Mouse (Mus musculus) adrenal gland, adult 10 weeks (tissue): ENCODE data around the gene 3300002I08Rik. TPM values are rescaled to one million over a fixed set of nuclear protein-coding genes. Genes with fewer than 3 reads are reported as not detected.

Experiments
- polyA plus RNA-seq: library from polyadenylated mRNA; stranded (reverse); fragments of 350-450 nt; fragmentation: Illumina TruSeq; extraction: RNeasy Lipid Tissue Mini Kit (QIAGEN cat#74804); gene quantifications from one replicate; pipeline ENCODE4 v1.2.3, GENCODE M21; 2014; ENCODE audit warnings: low read depth, low replicate concordance

Gene 3300002I08Rik
- 12.9 TPM for polyA plus RNA-seq

GRCm38 (mm10) chr2:150362113-150362877, at the start of gene 3300002I08Rik:
Gene 3300002I08Rik (minus strand): TSS chr2:150362765.

GRCm38 (mm10) chr2:150323402-150323801, 39.2 kb downstream of the 3300002I08Rik start, which contains the start of gene Gm10130:
Gene Gm10130 (plus strand): TSS chr2:150323702.

Other genes with a start within 250 kb of the 3300002I08Rik start
- gene Zfp120, start 226.1 kb downstream of the 3300002I08Rik start, polyA plus RNA-seq, result 42.2 TPM
- gene Gm10770, start 183.1 kb downstream of the 3300002I08Rik start, polyA plus RNA-seq, result not detected
- gene Gm14139, start 181.0 kb downstream of the 3300002I08Rik start, polyA plus RNA-seq, result 1.6 TPM
- gene Zfp937, start 144.7 kb downstream of the 3300002I08Rik start, polyA plus RNA-seq, result 26.8 TPM
- gene Gm21994, start 107.2 kb downstream of the 3300002I08Rik start, polyA plus RNA-seq, result 43.8 TPM
- 0.93 TPM for gene Gm14124, start 105.2 kb downstream of the 3300002I08Rik start, polyA plus RNA-seq
- 7.2 TPM for gene Gm10130, start 39.1 kb downstream of the 3300002I08Rik start, polyA plus RNA-seq
- gene Zfp442, start 88.7 kb upstream of the 3300002I08Rik start, polyA plus RNA-seq, result 22.2 TPM
- gene Zfp345, start 122.3 kb upstream of the 3300002I08Rik start, polyA plus RNA-seq, result 2.6 TPM
- not detected for gene Cst7, start 207.7 kb upstream of the 3300002I08Rik start, polyA plus RNA-seq
- gene Apmap, start 245.8 kb upstream of the 3300002I08Rik start, polyA plus RNA-seq, result 197 TPM